Mouse (Mus musculus): ENCODE measurements around the gene Cdr2l. TPM values are rescaled to one million over a fixed set of nuclear protein-coding genes. Genes with fewer than 3 reads are reported as not detected.
"Not testable (repeated sequence)": the region's sequence is repeated elsewhere in the genome, so short reads cannot be mapped to it uniquely, and the experiment has no call there.

Gene Cdr2l
- total RNA-seq, 1 experiment: 8.5 TPM

DNA sequence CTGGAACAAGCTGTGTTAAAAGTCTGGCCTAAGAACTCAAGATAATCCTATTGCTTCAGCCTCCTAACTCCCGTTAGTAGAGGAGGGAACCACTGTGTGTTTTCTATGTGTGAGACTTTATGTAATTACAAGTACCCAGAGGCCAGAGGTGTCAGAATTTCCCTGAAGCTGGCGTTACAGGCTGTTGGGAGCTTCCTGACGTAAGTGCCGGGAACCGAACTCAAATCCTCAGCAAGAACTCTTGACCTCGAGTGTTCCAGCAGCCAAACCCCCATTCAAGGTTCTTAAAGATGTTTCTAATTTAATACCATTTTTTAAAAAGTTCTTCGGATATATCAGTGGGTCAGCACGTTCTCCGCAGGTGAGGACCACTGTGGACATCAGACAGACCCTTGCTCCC lies 440 bp upstream of the Cdr2l start:
- no peak overlapping the region for H3K27ac ChIP-seq (ENCODE audit: insufficient read depth, low read depth, low read length, poor library complexity, severe bottlenecking)
- DNase-seq (ENCODE audit: low read depth, low spot score): no peak
- H3K9ac ChIP-seq (ENCODE audit: insufficient read depth, low read depth, low read length, poor library complexity, severe bottlenecking): no peak overlapping the region
- TF ChIP-seq MAFK (IDR thresholded peaks at IDR 0.05; ENCODE audit: insufficient read depth, low read depth, low read length) (no peak), CHD2 (IDR thresholded peaks at IDR 0.05; ENCODE audit: low read depth, low read length) (no peak), HCFC1 (IDR thresholded peaks at IDR 0.05; ENCODE audit: borderline replicate concordance, insufficient read depth, low read length) (no peak), ZC3H11A (IDR thresholded peaks at IDR 0.05; ENCODE audit: borderline replicate concordance, low read depth, low read length) (no peak), ZNF384 (IDR thresholded peaks at IDR 0.05; ENCODE audit: low read depth, low read length) (no peak)
- peak overlapping the region in 1 of 2 experiments; percentile 89; a peak in 2 of 4 replicates for H3K4me3 ChIP-seq (ENCODE audit: insufficient read depth in 1 of 2, low read depth in 1 of 2, low read length in 2 of 2, poor library complexity in 1 of 2, severe bottlenecking in 1 of 2)
- no peaks in the 10 kb centered on the region for H3K36me3 ChIP-seq (ENCODE audit: control insufficient read depth, insufficient read depth, low read length, poor library complexity, severe bottlenecking)
- H3K4me1 ChIP-seq (ENCODE audit: control insufficient read depth in 2 of 2, insufficient read depth in 2 of 2, low read length in 2 of 2, poor library complexity in 1 of 2): peaks cover 0 to 19% of the 10 kb centered on the region in 2 experiments; a peak in 2 of 4 replicates
- no peaks in the 10 kb centered on the region for H3K9me3 ChIP-seq (ENCODE audit: control insufficient read depth, insufficient read depth, low read depth, low read length)
- in situ Hi-C loops (cut with MboI; ENCODE audit: low sequenced_read_pairs in 2 of 2, unreplicated experiment in 2 of 2): no loop called here

DNA sequence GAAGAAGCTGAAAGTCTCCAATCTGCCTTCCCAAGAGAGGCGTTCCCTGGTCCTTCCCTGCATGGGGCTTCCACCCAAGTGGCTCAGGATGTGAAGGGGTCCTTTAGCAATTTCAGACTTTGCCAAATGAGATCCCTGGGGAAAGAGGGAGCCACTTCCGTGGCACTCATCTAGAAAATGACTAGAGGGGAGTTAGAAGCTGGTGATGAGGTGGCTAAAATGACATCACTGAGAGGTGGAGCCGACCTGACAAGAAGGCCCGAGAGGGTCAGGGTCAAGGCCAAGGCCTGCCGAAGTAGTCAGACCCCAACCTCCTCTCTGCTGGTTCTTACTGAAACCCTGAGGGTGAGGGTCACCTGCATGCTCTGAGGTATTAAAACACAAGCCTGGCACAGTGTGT lies 1.2 kb downstream of the Cdr2l start:
- Histone ChIP-seq H3K4me1 (ENCODE audit: control insufficient read depth in 2 of 2, insufficient read depth in 2 of 2, low read length in 2 of 2, poor library complexity in 1 of 2) (peaks cover 0 to 19% of the 10 kb centered on the region in 2 experiments; a peak in 2 of 4 replicates), H3K9me3 (ENCODE audit: control insufficient read depth, insufficient read depth, low read depth, low read length) (no peaks in the 10 kb centered on the region), H3K9ac (ENCODE audit: insufficient read depth, low read depth, low read length, poor library complexity, severe bottlenecking) (no peak overlapping the region), H3K27ac (ENCODE audit: insufficient read depth, low read depth, low read length, poor library complexity, severe bottlenecking) (no peak overlapping the region), H3K4me3 (ENCODE audit: insufficient read depth in 1 of 2, low read depth in 1 of 2, low read length in 2 of 2, poor library complexity in 1 of 2, severe bottlenecking in 1 of 2) (peak overlapping the region in 1 of 2 experiments; percentile 89; a peak in 1 of 4 replicates), H3K36me3 (ENCODE audit: control insufficient read depth, insufficient read depth, low read length, poor library complexity, severe bottlenecking) (no peaks in the 10 kb centered on the region)
- in situ Hi-C loops (cut with MboI; ENCODE audit: low sequenced_read_pairs in 2 of 2, unreplicated experiment in 2 of 2): no loop called here
- TF ChIP-seq CHD2 (IDR thresholded peaks at IDR 0.05; ENCODE audit: low read depth, low read length): no peak
- no peak for TF ChIP-seq HCFC1 (IDR thresholded peaks at IDR 0.05; ENCODE audit: borderline replicate concordance, insufficient read depth, low read length)
- no peak for TF ChIP-seq MAFK (IDR thresholded peaks at IDR 0.05; ENCODE audit: insufficient read depth, low read depth, low read length)
- no peak for TF ChIP-seq ZC3H11A (IDR thresholded peaks at IDR 0.05; ENCODE audit: borderline replicate concordance, low read depth, low read length)
- no peak for TF ChIP-seq ZNF384 (IDR thresholded peaks at IDR 0.05; ENCODE audit: low read depth, low read length)
- no peak for DNase-seq (ENCODE audit: low read depth, low spot score)

DNA sequence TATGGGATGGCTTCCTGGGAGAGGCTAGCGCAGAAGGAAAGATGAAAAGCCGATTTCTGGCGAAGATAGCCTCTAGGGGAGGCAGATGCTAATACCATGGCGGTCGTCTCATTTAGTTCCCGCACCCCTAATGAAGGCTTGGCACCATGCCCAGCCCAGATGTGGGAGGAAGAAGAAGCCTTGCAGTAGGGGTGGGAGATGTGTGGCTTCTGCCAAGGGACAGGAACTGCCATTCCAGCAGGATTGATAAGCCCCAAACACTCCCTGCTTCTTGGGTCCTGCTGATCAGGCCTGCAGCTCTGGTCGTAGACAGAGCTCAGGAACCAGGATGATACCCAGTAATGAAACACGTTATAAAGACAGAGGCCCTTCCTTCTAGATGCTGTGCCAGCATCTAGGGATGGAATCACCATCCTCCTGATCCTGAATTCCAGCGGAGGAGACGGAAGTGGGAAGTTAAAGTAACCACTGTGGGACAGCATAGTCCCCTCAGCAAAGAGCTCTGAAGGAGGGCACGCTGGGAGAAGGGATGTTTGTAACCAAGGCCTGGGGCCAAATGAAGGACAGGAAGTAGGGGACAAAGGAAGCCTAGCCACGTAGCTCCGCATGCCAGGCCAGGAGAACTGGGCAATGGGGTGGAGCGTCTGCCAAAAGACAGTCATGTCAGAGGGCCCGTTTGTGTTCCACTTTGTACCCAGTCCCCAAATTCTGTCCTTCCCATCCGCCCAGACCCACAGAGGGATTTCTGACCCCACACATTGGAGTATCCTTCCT lies 2.2 kb downstream of the Cdr2l start:
- H3K36me3 ChIP-seq (ENCODE audit: control insufficient read depth, insufficient read depth, low read length, poor library complexity, severe bottlenecking): no peaks in the 10 kb centered on the region
- TF ChIP-seq ZNF384 (IDR thresholded peaks at IDR 0.05; ENCODE audit: low read depth, low read length) (no peak), MAFK (IDR thresholded peaks at IDR 0.05; ENCODE audit: insufficient read depth, low read depth, low read length) (no peak), CHD2 (IDR thresholded peaks at IDR 0.05; ENCODE audit: low read depth, low read length) (no peak), HCFC1 (IDR thresholded peaks at IDR 0.05; ENCODE audit: borderline replicate concordance, insufficient read depth, low read length) (no peak), ZC3H11A (IDR thresholded peaks at IDR 0.05; ENCODE audit: borderline replicate concordance, low read depth, low read length) (no peak)
- in situ Hi-C loops (cut with MboI; ENCODE audit: low sequenced_read_pairs in 2 of 2, unreplicated experiment in 2 of 2): no loop called here
- H3K9me3 ChIP-seq (ENCODE audit: control insufficient read depth, insufficient read depth, low read depth, low read length): no peaks in the 10 kb centered on the region
- H3K27ac ChIP-seq (ENCODE audit: insufficient read depth, low read depth, low read length, poor library complexity, severe bottlenecking): no peak overlapping the region; the same call in 1 of the 2 replicates
- no peak overlapping the region for H3K4me3 ChIP-seq (ENCODE audit: insufficient read depth in 1 of 2, low read depth in 1 of 2, low read length in 2 of 2, poor library complexity in 1 of 2, severe bottlenecking in 1 of 2)
- DNase-seq (ENCODE audit: low read depth, low spot score): no peak
- H3K9ac ChIP-seq (ENCODE audit: insufficient read depth, low read depth, low read length, poor library complexity, severe bottlenecking): no peak overlapping the region
- peaks cover 0 to 19% of the 10 kb centered on the region in 2 experiments; a peak in 2 of 4 replicates for H3K4me1 ChIP-seq (ENCODE audit: control insufficient read depth in 2 of 2, insufficient read depth in 2 of 2, low read length in 2 of 2, poor library complexity in 1 of 2)

DNA sequence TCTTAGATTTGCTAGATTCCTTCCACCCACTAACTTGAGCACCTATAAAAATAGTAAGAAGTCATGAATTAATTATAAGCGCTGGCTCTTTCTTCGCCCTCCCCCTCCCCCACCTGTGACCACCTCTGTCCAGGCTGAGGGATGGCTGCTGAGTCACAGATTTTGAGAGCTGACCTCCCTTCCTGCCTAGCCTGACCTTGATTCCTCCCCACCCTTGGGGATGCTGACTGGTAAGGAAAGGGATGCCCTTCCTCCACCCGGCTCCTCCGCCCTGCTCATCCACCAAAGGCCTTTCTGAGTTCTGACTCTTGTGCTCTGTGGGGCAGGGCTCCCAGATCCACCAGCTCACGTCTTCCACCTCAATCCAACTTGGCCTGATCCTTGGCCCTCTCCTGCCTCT lies 2.9 kb downstream of the Cdr2l start:
- no peak overlapping the region for H3K4me3 ChIP-seq (ENCODE audit: insufficient read depth in 1 of 2, low read depth in 1 of 2, low read length in 2 of 2, poor library complexity in 1 of 2, severe bottlenecking in 1 of 2)
- in situ Hi-C loops (cut with MboI; ENCODE audit: low sequenced_read_pairs in 2 of 2, unreplicated experiment in 2 of 2): no loop called here
- no peak overlapping the region for H3K9ac ChIP-seq (ENCODE audit: insufficient read depth, low read depth, low read length, poor library complexity, severe bottlenecking)
- no peak overlapping the region for H3K27ac ChIP-seq (ENCODE audit: insufficient read depth, low read depth, low read length, poor library complexity, severe bottlenecking)
- no peaks in the 10 kb centered on the region for H3K9me3 ChIP-seq (ENCODE audit: control insufficient read depth, insufficient read depth, low read depth, low read length)
- no peaks in the 10 kb centered on the region for H3K36me3 ChIP-seq (ENCODE audit: control insufficient read depth, insufficient read depth, low read length, poor library complexity, severe bottlenecking)
- DNase-seq (ENCODE audit: low read depth, low spot score): no peak
- H3K4me1 ChIP-seq (ENCODE audit: control insufficient read depth in 2 of 2, insufficient read depth in 2 of 2, low read length in 2 of 2, poor library complexity in 1 of 2): peaks cover 0 to 19% of the 10 kb centered on the region in 2 experiments; a peak in 2 of 4 replicates
- TF ChIP-seq CHD2 (IDR thresholded peaks at IDR 0.05; ENCODE audit: low read depth, low read length) (no peak), ZNF384 (IDR thresholded peaks at IDR 0.05; ENCODE audit: low read depth, low read length) (no peak), HCFC1 (IDR thresholded peaks at IDR 0.05; ENCODE audit: borderline replicate concordance, insufficient read depth, low read length) (no peak), MAFK (IDR thresholded peaks at IDR 0.05; ENCODE audit: insufficient read depth, low read depth, low read length) (no peak), ZC3H11A (IDR thresholded peaks at IDR 0.05; ENCODE audit: borderline replicate concordance, low read depth, low read length) (no peak)

DNA sequence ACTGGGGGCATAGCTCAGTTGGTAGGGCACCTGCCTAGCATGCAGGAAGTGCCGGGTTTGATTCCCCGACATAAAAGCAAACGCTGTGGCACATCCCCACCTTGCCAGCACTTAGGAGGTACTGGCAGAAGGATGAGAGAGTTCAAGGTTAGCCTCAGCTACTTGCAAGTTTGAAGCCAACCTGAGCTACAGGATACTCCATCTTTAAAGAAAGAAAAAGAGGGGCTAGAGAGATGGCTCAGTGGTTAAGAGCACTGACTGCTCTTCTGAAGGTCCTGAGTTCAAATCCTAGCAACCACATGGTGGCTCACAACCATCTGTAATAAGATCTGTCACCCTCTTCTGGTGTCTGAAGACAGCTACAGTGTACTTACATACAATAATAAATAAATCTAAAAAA lies 5.1 kb downstream of the Cdr2l start:
- peaks cover 0 to 19% of the 10 kb centered on the region in 2 experiments; a peak in 2 of 4 replicates for H3K4me1 ChIP-seq (ENCODE audit: control insufficient read depth in 2 of 2, insufficient read depth in 2 of 2, low read length in 2 of 2, poor library complexity in 1 of 2)
- in situ Hi-C loops (cut with MboI; ENCODE audit: low sequenced_read_pairs in 2 of 2, unreplicated experiment in 2 of 2); H3K9me3 ChIP-seq (ENCODE audit: control insufficient read depth, insufficient read depth, low read depth, low read length); H3K36me3 ChIP-seq (ENCODE audit: control insufficient read depth, insufficient read depth, low read length, poor library complexity, severe bottlenecking); H3K9ac ChIP-seq (ENCODE audit: insufficient read depth, low read depth, low read length, poor library complexity, severe bottlenecking); H3K27ac ChIP-seq (ENCODE audit: insufficient read depth, low read depth, low read length, poor library complexity, severe bottlenecking); H3K4me3 ChIP-seq (ENCODE audit: insufficient read depth in 1 of 2, low read depth in 1 of 2, low read length in 2 of 2, poor library complexity in 1 of 2, severe bottlenecking in 1 of 2); DNase-seq (ENCODE audit: low read depth, low spot score): not testable (repeated sequence)
